Comparison of ENCODE assay signal across 11 mouse cellular contexts in genomic region chr10:83134896-83135295, GRCm38 (mm10).
A peak's percentile ranks its signal among the peaks of the same experiment; 100 is the strongest.
DNase-seq lines count a peak whose midpoint lies in the region; ATAC-seq and TF ChIP-seq lines count a peak whose summit lies in the region.
"Had no signal": no experiment of that assay in that cellular context is flagged by ENCODE, and none has a peak within 500 bp of the region (broad histone marks: within the 10 kb centered on the region; RNA-seq: fewer than 3 reads in every experiment).

No protein-coding gene starts in this region.

- H3K36me3 ChIP-seq in kidney, embryonic 15.5 days = no peaks in the 10 kb centered on the region
- no peaks in the 10 kb centered on the region for H3K36me3 ChIP-seq in embryonic facial prominence, embryonic 13.5 days
- H3K36me3 ChIP-seq in limb, embryonic 10.5 days = no peaks in the 10 kb centered on the region
- no peaks in the 10 kb centered on the region for H3K36me3 ChIP-seq in neural tube, embryonic 11.5 days (ENCODE audit: control insufficient read depth, insufficient read depth, low read length)

- WGBS in kidney, embryonic 15.5 days = 30% methylated on average over 10 of the region's 10 CpGs
- 25% methylated on average over 10 of the region's 10 CpGs for WGBS in embryonic facial prominence, embryonic 13.5 days
- WGBS in limb, embryonic 10.5 days = 56% methylated on average over 10 of the region's 10 CpGs
- WGBS in neural tube, embryonic 11.5 days = 25% methylated on average over 10 of the region's 10 CpGs
- WGBS in lung, adult 2 months = 63% methylated on average over 10 of the region's 10 CpGs

- no peak for DNase-seq in kidney, postnatal 25 days
- no peak for DNase-seq in limb, embryonic 10.5 days (ENCODE audit: low spot score)
- DNase-seq in neural tube, embryonic 11.5 days (ENCODE audit: low spot score) = no peak
- no peak for DNase-seq in lung, adult 2 months
- DNase-seq in yolk sac, embryonic 10.5 days (ENCODE audit: low spot score) = no peak
- DNase-seq: adrenal gland, postnatal 14 days; cerebellum, adult 11 months; kidney, adult 9 months; thymus, postnatal 36 days had no signal

- TF ChIP-seq POLR2A in lung, adult 2 months (IDR thresholded peaks at IDR 0.05; ENCODE audit: borderline replicate concordance, extremely low read depth, low read depth, low read length) = no peak

- H3K9me3 ChIP-seq in kidney, embryonic 15.5 days (replicated peaks) = no peaks in the 10 kb centered on the region
- no peaks in the 10 kb centered on the region for H3K9me3 ChIP-seq in embryonic facial prominence, embryonic 13.5 days
- no peaks in the 10 kb centered on the region for H3K9me3 ChIP-seq in limb, embryonic 10.5 days (replicated peaks)
- H3K9me3 ChIP-seq in neural tube, embryonic 11.5 days (ENCODE audit: control insufficient read depth, low read length) = no peaks in the 10 kb centered on the region

- peaks cover 47% of the 10 kb centered on the region for H3K4me1 ChIP-seq in kidney, embryonic 15.5 days
- H3K4me1 ChIP-seq in embryonic facial prominence, embryonic 13.5 days = peaks cover 51% of the 10 kb centered on the region
- peaks cover 71% of the 10 kb centered on the region for H3K4me1 ChIP-seq in limb, embryonic 10.5 days
- peaks cover 27% of the 10 kb centered on the region for H3K4me1 ChIP-seq in neural tube, embryonic 11.5 days (ENCODE audit: control insufficient read depth, insufficient read depth, low read length)
- 0 out of 2 replicates have a peak, but pooled peaks cover 2% of the 10 kb centered on the region for H3K4me1 ChIP-seq in lung, adult 2 months (ENCODE audit: control insufficient read depth, insufficient read depth, low read length)

- TF ChIP-seq CTCF in lung, adult 2 months (IDR thresholded peaks at IDR 0.05; ENCODE audit: insufficient read depth, low read length) = no peak

- no peaks in the 10 kb centered on the region for H3K27me3 ChIP-seq in kidney, embryonic 15.5 days
- H3K27me3 ChIP-seq in embryonic facial prominence, embryonic 13.5 days = 0 out of 2 replicates have a peak, but pooled peaks cover 9% of the 10 kb centered on the region
- no peaks in the 10 kb centered on the region for H3K27me3 ChIP-seq in limb, embryonic 10.5 days (ENCODE audit: low read depth, poor library complexity, severe bottlenecking)
- no peaks in the 10 kb centered on the region for H3K27me3 ChIP-seq in neural tube, embryonic 11.5 days (ENCODE audit: control insufficient read depth, insufficient read depth, low read length)

- H3K4me2 ChIP-seq in kidney, embryonic 15.5 days = no peak overlapping the region
- peak overlapping the region; percentile 31 for H3K4me2 ChIP-seq in embryonic facial prominence, embryonic 13.5 days
- no peak overlapping the region for H3K4me2 ChIP-seq in neural tube, embryonic 11.5 days (ENCODE audit: low read depth)

- H3K27ac ChIP-seq in kidney, embryonic 15.5 days = 0 out of 2 replicates have a peak overlapping the region, but pooled peaks have one; percentile 27
- no peak overlapping the region; the same call in 1 of the 2 replicates for H3K27ac ChIP-seq in embryonic facial prominence, embryonic 13.5 days
- peak overlapping the region; percentile 57; the same call in 1 of the 2 replicates for H3K27ac ChIP-seq in limb, embryonic 10.5 days
- H3K27ac ChIP-seq in neural tube, embryonic 11.5 days (ENCODE audit: low read depth, low read length) = 0 out of 2 replicates have a peak overlapping the region, but pooled peaks have one; percentile 39

- no peak overlapping the region for H3K4me3 ChIP-seq in kidney, embryonic 15.5 days (replicated peaks)
- H3K4me3 ChIP-seq in embryonic facial prominence, embryonic 13.5 days = no peak overlapping the region
- no peak overlapping the region for H3K4me3 ChIP-seq in limb, embryonic 10.5 days
- H3K4me3 ChIP-seq in neural tube, embryonic 11.5 days (ENCODE audit: low read depth, low read length) = no peak overlapping the region
- no peak overlapping the region for H3K4me3 ChIP-seq in lung, adult 2 months (replicated peaks; ENCODE audit: extremely low read depth, low read depth, low read length)

- no peak for ATAC-seq in kidney, embryonic 15.5 days (replicated peaks; ENCODE audit: low FRiP score)
- ATAC-seq in embryonic facial prominence, embryonic 13.5 days (ENCODE audit: insufficient number of reproducible peaks, insufficient read depth, low FRiP score, low TSS enrichment, low read depth) = 0 out of 2 replicates have a peak, but pooled peaks have one; percentile 11
- no peak for ATAC-seq in neural tube, embryonic 11.5 days (ENCODE audit: insufficient read depth, low FRiP score, low TSS enrichment)

- no peak overlapping the region for H3K9ac ChIP-seq in kidney, embryonic 15.5 days
- peak overlapping the region; percentile 6; the same call in 1 of the 2 replicates for H3K9ac ChIP-seq in embryonic facial prominence, embryonic 13.5 days
- no peak overlapping the region for H3K9ac ChIP-seq in neural tube, embryonic 11.5 days (ENCODE audit: low read length)
